In genomic region chr12:72976718-72977117, GRCm38 (mm10) we compare ENCODE assay signal across 8 mouse cellular contexts. TPM values are rescaled to one million over a fixed set of nuclear protein-coding genes. Genes with fewer than 3 reads are reported as not detected.
DNase-seq lines count a peak whose midpoint lies in the region; ATAC-seq and TF ChIP-seq lines count a peak whose summit lies in the region.

No protein-coding gene starts in this region.

- peak; percentile 96 for TF ChIP-seq CTCF in intestine, postnatal 0 days (IDR thresholded peaks at IDR 0.05; ENCODE audit: low read depth)
- TF ChIP-seq CTCF in small intestine, adult 2 months (IDR thresholded peaks at IDR 0.05; ENCODE audit: extremely low read depth, insufficient read length, insufficient replicate concordance, low read depth, low read length): peak; percentile 69

- no peak for TF ChIP-seq POLR2A in small intestine, adult 2 months (IDR thresholded peaks at IDR 0.05; ENCODE audit: low read depth, low read length)

- no peak overlapping the region for H3K27ac ChIP-seq in intestine, postnatal 0 days (ENCODE audit: low read depth, low read length)
- no peak overlapping the region for H3K27ac ChIP-seq in midbrain, embryonic 12.5 days (replicated peaks)
- H3K27ac ChIP-seq in small intestine, adult 2 months (ENCODE audit: insufficient read depth, low read depth, low read length): no peak overlapping the region

- 3% methylated on average over 12 of the region's 12 CpGs for WGBS in intestine, postnatal 0 days
- WGBS in midbrain, embryonic 12.5 days: 3% methylated on average over 12 of the region's 12 CpGs
- 4% methylated on average over 12 of the region's 12 CpGs for WGBS in small intestine, adult 2 months

- H3K27me3 ChIP-seq in intestine, postnatal 0 days (replicated peaks; ENCODE audit: control insufficient read depth, insufficient read depth, low read length): no peaks in the 10 kb centered on the region
- peaks cover 69% of the 10 kb centered on the region for H3K27me3 ChIP-seq in midbrain, embryonic 12.5 days
- H3K27me3 ChIP-seq in small intestine, adult 2 months (ENCODE audit: control insufficient read depth, insufficient read depth, low read length): peaks cover 2% of the 10 kb centered on the region; the same call in 1 of the 2 replicates

- no peaks in the 10 kb centered on the region for H3K9me3 ChIP-seq in intestine, postnatal 0 days (ENCODE audit: control insufficient read depth)
- no peaks in the 10 kb centered on the region for H3K9me3 ChIP-seq in midbrain, embryonic 12.5 days

- H3K4me1 ChIP-seq in intestine, postnatal 0 days (replicated peaks; ENCODE audit: control insufficient read depth, insufficient read depth, low read length): no peaks in the 10 kb centered on the region
- H3K4me1 ChIP-seq in midbrain, embryonic 12.5 days: 0 out of 2 replicates have a peak, but pooled peaks cover 4% of the 10 kb centered on the region
- H3K4me1 ChIP-seq in small intestine, adult 2 months (ENCODE audit: control insufficient read depth, insufficient read depth, insufficient read length, low read length): no peaks in the 10 kb centered on the region

- H3K36me3 ChIP-seq in intestine, postnatal 0 days (ENCODE audit: control insufficient read depth, insufficient read depth): no peaks in the 10 kb centered on the region
- H3K36me3 ChIP-seq in midbrain, embryonic 12.5 days: no peaks in the 10 kb centered on the region
- H3K36me3 ChIP-seq in small intestine, adult 2 months (ENCODE audit: control insufficient read depth, insufficient read depth, low read length): no peaks in the 10 kb centered on the region

- peak overlapping the region; percentile 60 for H3K4me2 ChIP-seq in intestine, postnatal 0 days (replicated peaks; ENCODE audit: low read depth)
- peak overlapping the region; percentile 35 for H3K4me2 ChIP-seq in midbrain, embryonic 12.5 days (replicated peaks)

- no peak overlapping the region for H3K9ac ChIP-seq in intestine, postnatal 0 days (ENCODE audit: low read depth, low read length)
- H3K9ac ChIP-seq in midbrain, embryonic 12.5 days (replicated peaks): no peak overlapping the region

- peak; percentile 98 for ATAC-seq in granulocyte monocyte progenitor cell, adult 5-6 weeks (replicated peaks; ENCODE audit: poor library complexity, severe bottlenecking)
- ATAC-seq in intestine, postnatal 0 days: peak; percentile 51; the same call in 1 of the 2 replicates
- peak; percentile 72; the same call in 1 of the 2 replicates for ATAC-seq in midbrain, embryonic 12.5 days (ENCODE audit: low FRiP score, low read depth)
- no peak for ATAC-seq in erythroid progenitor cell, adult 5-6 weeks (replicated peaks; ENCODE audit: low FRiP score, poor library complexity, severe bottlenecking)

- peak; percentile 72 to 88 for DNase-seq in adrenal gland, adult (ENCODE audit: inconsistent age in 2 of 2, low spot score in 1 of 2)
- DNase-seq in embryo, embryonic 11 days: peak; percentile 91
- peak; percentile 75 for DNase-seq in left cerebral cortex, postnatal 4 days

- H3K4me3 ChIP-seq in intestine, postnatal 0 days (ENCODE audit: low read depth, low read length): peak overlapping the region; percentile 21; the same call in 1 of the 2 replicates
- 0 out of 2 replicates have a peak overlapping the region, but pooled peaks have one; percentile 6 for H3K4me3 ChIP-seq in midbrain, embryonic 12.5 days
- no peak overlapping the region for H3K4me3 ChIP-seq in small intestine, adult 2 months (ENCODE audit: low read depth, low read length)

- intact Hi-C loops in left cerebral cortex, postnatal 4 days (cut with DNase I): loop anchor here (2.0 kb wide), 1 partner anchor 130 kb away; no protein-coding TSS in a partner anchor

RNA-seq across cellular contexts. Expression of gene 4930447C04Rik, which starts 36.1 kb away (rescaled TPM):
- total RNA-seq in granulocyte monocyte progenitor cell, adult 5-6 weeks (2014; fragmentation: Nextera tagmentation): 0.60 TPM in 1 of 2 replicates, not detected in the other
- 1.3 and 8.6 TPM in 2 replicates for total RNA-seq in granulocyte monocyte progenitor cell, adult 5-6 weeks (2017)
- polyA plus RNA-seq in intestine, postnatal 0 days (2015; fragmentation: Nextera tagmentation; extraction: Ambion mirVana): 0.59 and 0.61 TPM in 2 replicates
- total RNA-seq in left cerebral cortex, postnatal 4 days (2021): 1 to 10 TPM; 5.8 to 7.8 TPM
- polyA plus RNA-seq in midbrain, embryonic 12.5 days (2016; fragmentation: Nextera tagmentation; extraction: Ambion mirVana): 1.4 and 3.2 TPM in 2 replicates
- not detected in 2 replicates for polyA plus RNA-seq in small intestine, adult 2 months (2012; rRNA removed)
- total RNA-seq in erythroid progenitor cell, adult 5-6 weeks (2015; ENCODE audit: low replicate concordance): not detected in 2 replicates
- total RNA-seq in erythroid progenitor cell, adult 5-6 weeks (2017; ENCODE audit: low replicate concordance): not detected in 2 replicates

RNA-seq across cellular contexts. Expression of gene Six6, which starts 37.0 kb away (rescaled TPM):
- not detected in 2 replicates for total RNA-seq in granulocyte monocyte progenitor cell, adult 5-6 weeks (2014; fragmentation: Nextera tagmentation)
- total RNA-seq in granulocyte monocyte progenitor cell, adult 5-6 weeks (2017): not detected in 2 replicates
- not detected in 2 replicates for polyA plus RNA-seq in intestine, postnatal 0 days (2015; fragmentation: Nextera tagmentation; extraction: Ambion mirVana)
- total RNA-seq in left cerebral cortex, postnatal 4 days (2021): under 1 TPM in 1 of 2 experiments, not detected in 1; 0.10 TPM
- 0.13 TPM in 1 of 2 replicates, not detected in the other for polyA plus RNA-seq in midbrain, embryonic 12.5 days (2016; fragmentation: Nextera tagmentation; extraction: Ambion mirVana)
- polyA plus RNA-seq in small intestine, adult 2 months (2012; rRNA removed): not detected in 2 replicates
- total RNA-seq in erythroid progenitor cell, adult 5-6 weeks (2015; ENCODE audit: low replicate concordance): not detected in 2 replicates
- not detected in 2 replicates for total RNA-seq in erythroid progenitor cell, adult 5-6 weeks (2017; ENCODE audit: low replicate concordance)
